Comparison of ENCODE assay signal across 24 mouse cellular contexts in the genomic region with DNA sequence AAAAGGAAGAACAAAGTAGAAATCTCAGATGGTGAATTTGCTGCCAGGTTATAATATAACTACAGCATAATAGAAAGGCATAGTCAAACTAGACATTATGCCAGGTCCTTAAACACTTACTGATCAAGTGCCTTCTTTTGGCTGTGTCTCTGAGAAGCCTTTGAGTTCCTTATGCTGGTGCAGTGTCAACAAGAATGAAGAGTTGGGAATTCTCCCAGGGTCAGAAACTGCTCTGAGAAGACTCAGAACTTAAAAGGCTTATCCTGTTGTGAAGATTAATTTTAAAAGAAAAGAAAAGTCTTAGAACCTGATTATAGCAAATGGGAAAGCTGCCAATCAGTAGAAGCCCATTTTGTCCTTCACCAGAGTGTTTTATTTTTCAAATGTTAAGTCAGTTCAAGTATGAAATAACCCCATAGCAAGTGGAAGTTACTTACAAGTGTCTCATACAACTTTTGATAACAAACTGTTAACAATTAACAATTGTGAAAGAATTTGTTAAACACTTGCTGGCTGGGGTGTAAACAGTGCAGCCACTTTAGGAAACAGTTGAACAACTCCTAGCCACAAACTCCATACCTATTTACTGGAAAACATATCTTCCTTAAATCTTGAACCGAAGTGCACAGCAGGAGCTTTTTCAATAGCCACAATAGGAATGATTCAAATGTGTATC.
"Had no signal": no experiment of that assay in that cellular context is flagged by ENCODE, and none has a peak within 500 bp of the region (broad histone marks: within the 10 kb centered on the region; RNA-seq: fewer than 3 reads in every experiment).

No protein-coding gene starts in this region.

- ATAC-seq: hindbrain, postnatal 0 days; intestine, embryonic 16.5 days had no signal

- H3K27me3 ChIP-seq: heart, embryonic 13.5 days; heart, embryonic 15.5 days; hindbrain, embryonic 15.5 days; kidney, embryonic 15.5 days; limb, embryonic 13.5 days; limb, embryonic 15.5 days had no signal

- H3K9me3 ChIP-seq: heart, embryonic 13.5 days; heart, embryonic 15.5 days; hindbrain, embryonic 13.5 days; hindbrain, embryonic 15.5 days; kidney, embryonic 15.5 days; limb, embryonic 13.5 days; limb, embryonic 15.5 days had no signal

- H3K27ac ChIP-seq: heart, adult 2 months; heart, embryonic 13.5 days; heart, embryonic 15.5 days; hindbrain, embryonic 13.5 days; hindbrain, embryonic 15.5 days; hindbrain, postnatal 0 days; kidney, embryonic 15.5 days; kidney, postnatal 0 days; limb, embryonic 13.5 days; limb, embryonic 15.5 days had no signal

- DNase-seq: gastrocnemius, postnatal 14 days; gastrocnemius, postnatal 36 days; heart, adult 2 months; heart, postnatal 14 days; heart, postnatal 36 days; kidney, adult 11 months; kidney, adult 2 months; kidney, adult 9 months; kidney, postnatal 14 days; kidney, postnatal 36 days; layer of hippocampus, adult 9-11 months; layer of hippocampus, postnatal 36 days; left cerebral cortex, postnatal 4 days had no signal

- H3K4me3 ChIP-seq: heart, adult 2 months; heart, embryonic 13.5 days; heart, embryonic 15.5 days; hindbrain, embryonic 13.5 days; hindbrain, embryonic 15.5 days; kidney, embryonic 15.5 days; limb, embryonic 13.5 days; limb, embryonic 15.5 days had no signal

- H3K36me3 ChIP-seq: heart, embryonic 13.5 days; heart, embryonic 15.5 days; hindbrain, embryonic 13.5 days; hindbrain, embryonic 15.5 days; kidney, embryonic 15.5 days; limb, embryonic 13.5 days; limb, embryonic 15.5 days had no signal

- H3K4me1 ChIP-seq: heart, embryonic 15.5 days; hindbrain, embryonic 13.5 days; hindbrain, embryonic 15.5 days; limb, embryonic 13.5 days; limb, embryonic 15.5 days had no signal

- H3K4me2 ChIP-seq: heart, embryonic 11.5 days; heart, embryonic 13.5 days; heart, embryonic 15.5 days; hindbrain, embryonic 13.5 days; hindbrain, embryonic 15.5 days; kidney, embryonic 15.5 days; limb, embryonic 13.5 days; limb, embryonic 15.5 days had no signal

- H3K9ac ChIP-seq: heart, embryonic 13.5 days; heart, embryonic 15.5 days; hindbrain, embryonic 13.5 days; hindbrain, embryonic 15.5 days; kidney, embryonic 15.5 days; limb, embryonic 13.5 days; limb, embryonic 15.5 days had no signal
